ENCODE assay signal across 15 mouse cellular contexts in the genomic region with DNA sequence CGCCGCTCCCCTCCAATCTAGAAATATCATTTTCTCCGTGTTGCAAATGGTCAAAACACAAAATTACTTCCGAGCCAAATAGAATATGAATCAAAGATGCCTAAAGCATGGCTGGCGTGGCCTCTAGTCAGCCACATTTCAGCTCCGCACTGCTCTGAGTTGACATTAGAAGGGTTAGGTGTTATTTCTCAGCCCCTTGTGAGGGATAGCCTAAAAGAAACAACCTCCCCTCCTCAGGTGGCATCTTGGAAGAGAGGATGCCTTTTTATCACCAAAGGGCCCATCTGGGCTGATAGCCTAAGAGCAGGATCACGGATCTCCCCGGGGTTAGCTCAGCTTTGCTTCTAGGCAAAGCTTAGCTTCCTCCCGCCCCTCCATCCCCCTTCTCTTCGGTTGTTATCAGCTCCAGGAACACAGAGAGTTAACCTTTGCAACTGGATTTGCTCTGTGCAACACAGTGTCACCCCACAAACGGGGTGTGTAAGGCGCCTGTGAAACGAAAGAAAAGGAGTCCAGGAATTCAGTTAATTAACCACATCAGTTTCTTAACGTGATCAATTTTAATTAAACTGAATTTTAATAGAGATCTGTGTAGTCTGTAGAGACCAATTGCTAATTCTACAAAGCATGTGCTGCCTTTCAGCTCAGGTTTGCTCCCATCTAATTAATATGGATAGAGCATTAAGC.
DNase-seq lines count a peak whose midpoint lies in the region; ATAC-seq and TF ChIP-seq lines count a peak whose summit lies in the region.
"Had no signal": no experiment of that assay in that cellular context is flagged by ENCODE, and none has a peak within 500 bp of the region (broad histone marks: within the 10 kb centered on the region; RNA-seq: fewer than 3 reads in every experiment).

No protein-coding gene starts in this region.

- H3K27me3 ChIP-seq in kidney, embryonic 16.5 days (ENCODE audit: insufficient read depth, low read length), result 0 out of 2 replicates have a peak, but pooled peaks cover 2% of the 10 kb centered on the region
- H3K27me3 ChIP-seq in forebrain, embryonic 14.5 days (replicated peaks; ENCODE audit: control insufficient read depth, insufficient read depth, low read length), result no peaks in the 10 kb centered on the region
- no peaks in the 10 kb centered on the region for H3K27me3 ChIP-seq in hindbrain, postnatal 0 days (ENCODE audit: insufficient read depth, low read length)
- no peaks in the 10 kb centered on the region for H3K27me3 ChIP-seq in neural tube, embryonic 13.5 days

- peak overlapping the region; percentile 23; the same call in 1 of the 2 replicates for H3K4me2 ChIP-seq in kidney, embryonic 16.5 days (replicated peaks; ENCODE audit: low read depth, low read length)
- peak overlapping the region; percentile 39 for H3K4me2 ChIP-seq in forebrain, embryonic 14.5 days (ENCODE audit: low read length)
- H3K4me2 ChIP-seq in hindbrain, postnatal 0 days (ENCODE audit: low read depth, low read length), result peak overlapping the region; percentile 40
- H3K4me2 ChIP-seq in neural tube, embryonic 13.5 days, result peak overlapping the region; percentile 30

- no peak for TF ChIP-seq CTCF in hindbrain, postnatal 0 days (IDR thresholded peaks at IDR 0.05; ENCODE audit: low read depth)

- no peak overlapping the region for H3K27ac ChIP-seq in kidney, embryonic 16.5 days (ENCODE audit: low read length)
- no peak overlapping the region for H3K27ac ChIP-seq in forebrain, embryonic 14.5 days (ENCODE audit: low read depth, low read length)
- no peak overlapping the region for H3K27ac ChIP-seq in hindbrain, postnatal 0 days
- peak overlapping the region; percentile 69 for H3K27ac ChIP-seq in neural tube, embryonic 13.5 days (replicated peaks)
- H3K27ac ChIP-seq: gastrocnemius, adult 2 months; left cerebral cortex, adult 2 months; liver, embryonic 14.5 days; stomach, postnatal 0 days had no signal

- no peak for DNase-seq in kidney, adult 18-20 months
- DNase-seq in forebrain, embryonic 14.5 days (ENCODE audit: low spot score), result peak; percentile 80
- DNase-seq in hindbrain, postnatal 0 days (ENCODE audit: low spot score), result peak; percentile 36
- no peak for DNase-seq in left cerebral cortex, postnatal 10 days (ENCODE audit: extremely low spot score in 1 of 2, low spot score in 2 of 2)
- no peak for DNase-seq in kidney, adult 8-10 months
- DNase-seq: adrenal gland, adult 8-10 months; gastrocnemius, adult 2 months; kidney, postnatal 10 days had no signal

- 40% methylated on average over 14 of the region's 14 CpGs for WGBS in kidney, embryonic 16.5 days
- WGBS in forebrain, embryonic 14.5 days, result 24% methylated on average over 14 of the region's 14 CpGs
- 37% methylated on average over 14 of the region's 14 CpGs for WGBS in hindbrain, postnatal 0 days
- 38% methylated on average over 14 of the region's 14 CpGs for WGBS in neural tube, embryonic 13.5 days

- ATAC-seq in kidney, embryonic 16.5 days (ENCODE audit: low FRiP score, low TSS enrichment), result no peak
- ATAC-seq in forebrain, embryonic 14.5 days, result peak; percentile 91
- peak; percentile 87 for ATAC-seq in hindbrain, postnatal 0 days
- ATAC-seq in neural tube, embryonic 13.5 days (ENCODE audit: low read depth), result peak; percentile 90
- ATAC-seq in monocyte, adult 5-6 weeks (replicated peaks; ENCODE audit: insufficient number of reproducible peaks, low FRiP score, low TSS enrichment, poor library complexity, severe bottlenecking), result no peak
- ATAC-seq: Patski had no signal

- no peaks in the 10 kb centered on the region for H3K9me3 ChIP-seq in kidney, embryonic 16.5 days (ENCODE audit: low read length)
- H3K9me3 ChIP-seq in forebrain, embryonic 14.5 days (replicated peaks; ENCODE audit: control insufficient read depth, low read length), result no peaks in the 10 kb centered on the region
- H3K9me3 ChIP-seq in hindbrain, postnatal 0 days (ENCODE audit: low read length), result no peaks in the 10 kb centered on the region
- H3K9me3 ChIP-seq in neural tube, embryonic 13.5 days, result no peaks in the 10 kb centered on the region

- H3K4me3 ChIP-seq in kidney, embryonic 16.5 days (ENCODE audit: low read length), result no peak overlapping the region
- no peak overlapping the region; the same call in 1 of the 2 replicates for H3K4me3 ChIP-seq in forebrain, embryonic 14.5 days (ENCODE audit: low read depth, low read length)
- peak overlapping the region; percentile 4; the same call in 1 of the 2 replicates for H3K4me3 ChIP-seq in hindbrain, postnatal 0 days (ENCODE audit: low read length)
- no peak overlapping the region for H3K4me3 ChIP-seq in neural tube, embryonic 13.5 days
- H3K4me3 ChIP-seq: gastrocnemius, adult 2 months; left cerebral cortex, adult 2 months had no signal

- no peaks in the 10 kb centered on the region for H3K36me3 ChIP-seq in kidney, embryonic 16.5 days (ENCODE audit: insufficient read depth, low read length)
- no peaks in the 10 kb centered on the region for H3K36me3 ChIP-seq in forebrain, embryonic 14.5 days (ENCODE audit: control insufficient read depth, insufficient read depth, low read length)
- H3K36me3 ChIP-seq in hindbrain, postnatal 0 days (ENCODE audit: insufficient read depth, low read length), result no peaks in the 10 kb centered on the region
- no peaks in the 10 kb centered on the region for H3K36me3 ChIP-seq in neural tube, embryonic 13.5 days

- no peak overlapping the region for H3K9ac ChIP-seq in kidney, embryonic 16.5 days (replicated peaks; ENCODE audit: low read length)
- H3K9ac ChIP-seq in forebrain, embryonic 14.5 days (ENCODE audit: low read length), result no peak overlapping the region
- no peak overlapping the region for H3K9ac ChIP-seq in hindbrain, postnatal 0 days (replicated peaks; ENCODE audit: low read length)
- H3K9ac ChIP-seq in neural tube, embryonic 13.5 days, result no peak overlapping the region; the same call in 1 of the 2 replicates
- H3K9ac ChIP-seq: liver, embryonic 14.5 days had no signal

- no peaks in the 10 kb centered on the region for H3K4me1 ChIP-seq in kidney, embryonic 16.5 days (ENCODE audit: insufficient read depth, low read length)
- H3K4me1 ChIP-seq in forebrain, embryonic 14.5 days (ENCODE audit: control insufficient read depth, insufficient read depth, low read length), result peaks cover 12% of the 10 kb centered on the region; the same call in 1 of the 2 replicates
- H3K4me1 ChIP-seq in hindbrain, postnatal 0 days (ENCODE audit: insufficient read depth, low read length), result 0 out of 2 replicates have a peak, but pooled peaks cover 3% of the 10 kb centered on the region
- H3K4me1 ChIP-seq in neural tube, embryonic 13.5 days (replicated peaks), result peaks cover 16% of the 10 kb centered on the region

- intact Hi-C loops in left cerebral cortex, postnatal 10 days (cut with DNase I), result loop anchor here (10.0 kb wide), 1 partner anchor 182 kb away; a partner anchor contains a TSS

Comparison
In these comparisons a context has a peak if more than half of its experiments do, and no peak if none do; other contexts are left out.
1. ATAC-seq: peak in forebrain, embryonic 14.5 days (single experiment), hindbrain, postnatal 0 days (single experiment) and neural tube, embryonic 13.5 days (single experiment); none in kidney, embryonic 16.5 days (single experiment) and monocyte, adult 5-6 weeks (single experiment).
2. DNase-seq: peak in forebrain, embryonic 14.5 days (single experiment) and hindbrain, postnatal 0 days (single experiment); none in kidney, adult 18-20 months (single experiment), left cerebral cortex, postnatal 10 days (0 of 2) and kidney, adult 8-10 months (0 of 2).
3. Peak in every context shown above with its lines, with median percentiles within 50 percentile points of each other: H3K4me2 ChIP-seq.